Mouse (Mus musculus): ENCODE measurements at regions not wholly inside any gene's neighbourhood (a gene's known extent, or its start where the extent isn't known, plus 50 kb on each side); places are given as distances from the start of the nearest gene placed in this dataset.

- intact Hi-C loops (cut with DNase I): no loop called here
- DNase-seq: no peak
Observed at GRCm38 (mm10) chr17:54214804-54215203, 84.0 kb downstream of the Slc5a7 start.

DNA sequence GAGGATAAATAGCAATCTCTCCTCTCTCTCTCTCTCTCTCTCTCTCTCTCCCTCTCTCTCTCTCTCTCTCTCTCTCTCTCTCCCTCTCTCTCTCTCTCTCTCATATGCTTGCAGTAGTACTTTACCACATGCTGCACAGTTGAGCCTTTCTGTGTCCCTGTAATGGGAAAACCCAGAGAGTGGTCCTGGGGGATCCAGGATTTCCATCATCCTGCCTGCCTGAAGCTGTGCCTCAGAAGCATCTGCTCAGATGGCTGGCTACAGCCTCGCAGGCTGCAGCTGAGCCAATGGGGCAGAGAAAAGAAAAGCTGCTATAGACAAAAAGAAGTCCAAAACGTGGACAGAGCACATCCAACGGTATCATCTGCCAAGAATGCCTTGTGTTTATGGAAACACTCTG lies 97.1 kb downstream of the Slc5a7 start:
- intact Hi-C loops (cut with DNase I): no loop called here
- DNase-seq: peak; percentile 41

- intact Hi-C loops (cut with DNase I): no loop called here
- DNase-seq: no peak
Observed at GRCm38 (mm10) chr17:54192231-54192573, 106.6 kb downstream of the Slc5a7 start.

DNA sequence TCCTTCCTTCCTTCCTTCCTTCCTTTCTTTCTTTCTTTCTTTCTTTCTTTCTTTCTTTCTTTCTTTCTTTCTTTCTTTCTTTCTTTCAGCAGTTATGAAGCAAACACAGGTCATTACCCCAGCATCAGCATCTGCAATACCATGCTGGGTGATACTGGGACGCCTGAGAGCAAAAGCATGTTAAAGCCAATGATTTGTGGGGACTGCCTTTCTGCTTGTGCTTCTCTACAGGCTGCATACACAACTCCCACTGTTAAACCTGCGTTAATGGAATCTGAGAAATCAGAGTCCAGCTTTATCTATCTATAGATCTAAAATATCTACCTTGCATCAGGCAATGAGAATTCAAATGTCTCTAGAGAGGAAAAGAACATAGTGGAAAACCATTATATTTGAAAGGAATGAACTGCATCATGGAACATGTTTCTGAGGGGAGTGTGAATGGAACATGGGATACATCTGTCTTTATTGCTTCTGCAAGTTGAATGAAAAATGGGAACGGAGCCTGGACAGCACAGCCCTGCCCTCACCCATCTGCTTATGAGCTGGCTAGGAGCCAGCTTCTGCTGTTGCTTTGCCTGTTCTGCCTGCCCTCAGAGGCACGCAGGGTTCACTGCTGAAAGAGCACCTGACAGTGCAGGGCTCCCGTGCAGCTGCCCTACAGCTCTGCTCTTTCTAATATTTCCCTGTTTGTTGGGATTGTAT lies 107.2 kb downstream of the Slc5a7 start:
- DNase-seq: peak; percentile 84
- intact Hi-C loops (cut with DNase I): no loop called here

DNA sequence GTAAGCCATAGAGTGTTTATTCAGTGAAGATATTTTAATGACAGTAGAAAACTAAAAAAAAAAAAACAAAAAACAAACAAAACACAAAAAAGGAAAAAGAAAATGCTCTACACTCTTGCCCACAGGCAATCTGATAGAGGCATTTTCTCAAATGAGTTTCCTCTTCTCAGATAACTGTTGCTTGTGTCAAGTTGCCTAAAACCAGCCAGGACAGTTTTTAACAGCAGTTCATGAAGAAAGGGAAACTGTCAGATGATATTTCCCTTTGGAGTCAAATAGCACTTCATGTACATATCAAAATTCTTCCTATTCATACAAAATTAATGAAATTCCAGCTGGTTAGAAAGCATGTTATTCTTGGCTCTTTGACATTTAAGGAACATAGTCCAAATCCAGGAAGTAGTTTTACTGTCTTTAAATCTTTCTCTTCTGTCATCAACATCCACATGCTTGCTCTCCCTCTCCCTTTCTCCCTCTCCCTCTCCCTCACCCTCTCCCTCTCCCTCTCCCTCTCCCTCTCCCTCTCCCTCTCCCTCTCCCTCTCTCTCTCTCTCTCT lies 109.8 kb downstream of the Slc5a7 start:
- intact Hi-C loops (cut with DNase I): no loop called here

GRCm38 (mm10) chr17:54182073-54182472 lies 116.8 kb downstream of the Slc5a7 start:
- no peak for DNase-seq
- intact Hi-C loops (cut with DNase I): no loop called here

More for the DNA sequence above, 109.8 kb downstream of the Slc5a7 start:
- no peak for DNase-seq

GRCm38 (mm10) chr17:54180563-54180962 lies 118.3 kb downstream of the Slc5a7 start:
- no peak for DNase-seq
- intact Hi-C loops (cut with DNase I): no loop called here

GRCm38 (mm10) chr17:54170762-54171161 lies 128.1 kb downstream of the Slc5a7 start:
- no peak for DNase-seq
- intact Hi-C loops (cut with DNase I): no loop called here

DNA sequence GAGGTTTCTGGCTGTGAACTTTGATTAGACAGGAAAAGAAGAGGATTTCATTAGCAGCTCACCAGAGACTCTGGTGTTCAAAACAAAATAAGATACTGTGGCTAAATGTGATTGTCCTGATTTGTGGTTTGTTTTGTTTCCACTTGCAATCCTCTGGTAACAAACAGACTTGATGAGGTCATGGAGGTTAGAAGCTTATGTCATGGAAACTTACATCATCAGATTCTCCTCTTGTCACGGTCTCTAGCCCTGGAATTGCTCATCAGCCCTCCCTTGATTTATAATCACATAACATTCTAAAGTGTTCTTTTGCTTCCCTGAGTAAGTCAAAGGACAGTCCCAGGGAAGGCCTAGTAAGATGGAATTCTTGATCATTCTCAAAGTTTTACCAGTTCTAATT lies 130.8 kb downstream of the Slc5a7 start:
- no peak for DNase-seq
- intact Hi-C loops (cut with DNase I): no loop called here

GRCm38 (mm10) chr17:54162383-54162782 lies 136.5 kb downstream of the Slc5a7 start:
- intact Hi-C loops (cut with DNase I): no loop called here
- DNase-seq: no peak

DNA sequence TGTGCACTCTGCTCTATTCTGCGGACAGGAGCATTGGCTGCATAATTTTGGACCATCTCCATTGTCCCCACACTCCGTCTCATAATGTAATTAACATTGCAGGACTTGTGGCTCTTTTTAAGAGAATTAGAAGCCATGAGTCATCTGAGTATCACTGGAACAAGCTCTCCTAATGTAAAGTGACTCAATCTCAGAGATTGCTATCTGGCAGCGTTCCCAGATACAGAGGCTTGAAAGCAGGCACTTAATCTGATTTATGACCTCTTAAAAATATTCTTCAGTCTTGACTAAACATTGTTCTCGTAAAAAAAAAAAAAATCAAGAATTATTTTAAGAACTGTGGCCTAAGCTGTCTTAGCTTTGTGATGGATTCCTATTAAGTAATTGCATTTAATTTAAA lies 140.1 kb downstream of the Slc5a7 start:
- intact Hi-C loops (cut with DNase I): no loop called here
- DNase-seq: no peak

GRCm38 (mm10) chr17:54158330-54158729 lies 140.5 kb downstream of the Slc5a7 start:
- intact Hi-C loops (cut with DNase I): no loop called here
- DNase-seq: no peak

- DNase-seq: no peak
- intact Hi-C loops (cut with DNase I): no loop called here
Observed at GRCm38 (mm10) chr17:54155801-54156200, 143.0 kb downstream of the Slc5a7 start.

DNA sequence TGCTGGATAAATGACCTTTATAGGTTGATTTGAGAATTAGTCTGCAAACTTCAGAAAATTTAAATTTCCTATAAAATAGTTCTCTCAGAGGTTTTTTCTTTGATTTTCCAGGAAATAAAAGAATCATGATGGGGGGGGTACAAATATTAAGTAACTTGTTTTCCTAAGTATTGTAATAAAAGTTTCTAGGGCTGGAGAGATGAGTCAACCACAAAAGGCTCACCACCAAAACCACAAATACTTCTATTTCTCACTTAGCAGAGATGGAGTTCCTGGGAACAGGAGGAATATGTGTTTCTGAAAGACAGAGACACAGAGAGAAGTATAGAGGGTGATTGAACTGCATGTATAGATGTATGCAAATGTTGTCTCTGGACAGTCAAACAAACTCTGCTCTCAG lies 144.3 kb downstream of the Slc5a7 start:
- intact Hi-C loops (cut with DNase I): no loop called here
- no peak for DNase-seq

All from left cerebral cortex, postnatal 4 days (tissue).